Mouse (Mus musculus): Measurements from ENCODE around the gene Jmjd8. TPM values are rescaled to one million over a fixed set of nuclear protein-coding genes. Genes with fewer than 3 reads are reported as not detected.

Jmjd8 gene
- polyA plus RNA-seq, 1 experiment from 2014 or later = 29.4 TPM

Small RNA genes within 50 kb of the gene (microRNA-seq; reads per million reads assigned to microRNA genes)
- gene Mir3082 = not detected
- 0.93 reads per million for gene Mir6966

Other genes with a start within 250 kb of the Jmjd8 start
- gene Lmf1, start 249.8 kb upstream of the Jmjd8 start, polyA plus RNA-seq (2015; fragmentation: Nextera tagmentation; extraction: Ambion mirVana) = 16.8 and 17.1 TPM in 2 replicates
- gene Gng13, start 111.7 kb upstream of the Jmjd8 start, polyA plus RNA-seq (2015; fragmentation: Nextera tagmentation; extraction: Ambion mirVana) = 0.63 and 2.2 TPM in 2 replicates
- 6.3 and 7.4 TPM in 2 replicates for gene Chtf18, start 101.4 kb upstream of the Jmjd8 start, polyA plus RNA-seq (2015; fragmentation: Nextera tagmentation; extraction: Ambion mirVana)
- 8.7 and 12.9 TPM in 2 replicates for gene Rpusd1, start 101.2 kb upstream of the Jmjd8 start, polyA plus RNA-seq (2015; fragmentation: Nextera tagmentation; extraction: Ambion mirVana)
- gene Mslnl, start 92.8 kb upstream of the Jmjd8 start, polyA plus RNA-seq (2015; fragmentation: Nextera tagmentation; extraction: Ambion mirVana) = 0.06 and 0.07 TPM in 2 replicates
- 160 and 189 TPM in 2 replicates for gene Msln, start 74.5 kb upstream of the Jmjd8 start, polyA plus RNA-seq (2015; fragmentation: Nextera tagmentation; extraction: Ambion mirVana)
- gene Narfl, start 55.1 kb upstream of the Jmjd8 start, polyA plus RNA-seq (2015; fragmentation: Nextera tagmentation; extraction: Ambion mirVana) = 19.4 and 20.0 TPM in 2 replicates
- 37.6 and 41.6 TPM in 2 replicates for gene Haghl, start 43.2 kb upstream of the Jmjd8 start, polyA plus RNA-seq (2015; fragmentation: Nextera tagmentation; extraction: Ambion mirVana)
- gene Ccdc78, start 42.3 kb upstream of the Jmjd8 start, polyA plus RNA-seq (2015; fragmentation: Nextera tagmentation; extraction: Ambion mirVana) = 0.24 and 0.27 TPM in 2 replicates
- 79.0 and 85.2 TPM in 2 replicates for gene Fam173a, start 36.0 kb upstream of the Jmjd8 start, polyA plus RNA-seq (2015; fragmentation: Nextera tagmentation; extraction: Ambion mirVana)
- gene AC134908.4, start 33.2 kb upstream of the Jmjd8 start, polyA plus RNA-seq (2015; fragmentation: Nextera tagmentation; extraction: Ambion mirVana) = 0.25 TPM in 1 of 2 replicates, not detected in the other
- 22.7 and 22.9 TPM in 2 replicates for gene Metrn, start 31.7 kb upstream of the Jmjd8 start, polyA plus RNA-seq (2015; fragmentation: Nextera tagmentation; extraction: Ambion mirVana)
- gene Fbxl16, start 19.8 kb upstream of the Jmjd8 start, polyA plus RNA-seq (2015; fragmentation: Nextera tagmentation; extraction: Ambion mirVana) = 1.4 and 1.8 TPM in 2 replicates
- gene Wdr24, start 5.2 kb upstream of the Jmjd8 start, polyA plus RNA-seq (2015; fragmentation: Nextera tagmentation; extraction: Ambion mirVana) = 10.9 and 11.6 TPM in 2 replicates
- gene Stub1, start 4.5 kb downstream of the Jmjd8 start, polyA plus RNA-seq (2015; fragmentation: Nextera tagmentation; extraction: Ambion mirVana) = 207 and 208 TPM in 2 replicates
- gene Rhbdl1, start 8.4 kb downstream of the Jmjd8 start, polyA plus RNA-seq (2015; fragmentation: Nextera tagmentation; extraction: Ambion mirVana) = 5.1 and 6.3 TPM in 2 replicates
- gene Gm20683, start 12.9 kb downstream of the Jmjd8 start, polyA plus RNA-seq (2015; fragmentation: Nextera tagmentation; extraction: Ambion mirVana) = 1.8 and 2.3 TPM in 2 replicates
- 9.2 and 11.0 TPM in 2 replicates for gene Rhot2, start 16.0 kb downstream of the Jmjd8 start, polyA plus RNA-seq (2015; fragmentation: Nextera tagmentation; extraction: Ambion mirVana)
- gene Wdr90, start 32.6 kb downstream of the Jmjd8 start, polyA plus RNA-seq (2015; fragmentation: Nextera tagmentation; extraction: Ambion mirVana) = 5.9 and 6.2 TPM in 2 replicates
- 13.1 and 18.2 TPM in 2 replicates for gene Mcrip2, start 39.9 kb downstream of the Jmjd8 start, polyA plus RNA-seq (2015; fragmentation: Nextera tagmentation; extraction: Ambion mirVana)
- gene Mettl26, start 46.2 kb downstream of the Jmjd8 start, polyA plus RNA-seq (2015; fragmentation: Nextera tagmentation; extraction: Ambion mirVana) = 36.1 and 44.4 TPM in 2 replicates
- gene Wfikkn1, start 52.0 kb downstream of the Jmjd8 start, polyA plus RNA-seq (2015; fragmentation: Nextera tagmentation; extraction: Ambion mirVana) = 0.12 and 0.22 TPM in 2 replicates
- 16.7 and 18.7 TPM in 2 replicates for gene Rab40c, start 90.9 kb downstream of the Jmjd8 start, polyA plus RNA-seq (2015; fragmentation: Nextera tagmentation; extraction: Ambion mirVana)
- 27.5 and 29.1 TPM in 2 replicates for gene Pigq, start 116.1 kb downstream of the Jmjd8 start, polyA plus RNA-seq (2015; fragmentation: Nextera tagmentation; extraction: Ambion mirVana)
- gene Nhlrc4, start 116.1 kb downstream of the Jmjd8 start, polyA plus RNA-seq (2015; fragmentation: Nextera tagmentation; extraction: Ambion mirVana) = not detected in 2 replicates
- gene A930017K11Rik, start 123.7 kb downstream of the Jmjd8 start, polyA plus RNA-seq (2015; fragmentation: Nextera tagmentation; extraction: Ambion mirVana) = 0.07 TPM in 1 of 2 replicates, not detected in the other
- 13.4 and 16.2 TPM in 2 replicates for gene Capn15, start 156.9 kb downstream of the Jmjd8 start, polyA plus RNA-seq (2015; fragmentation: Nextera tagmentation; extraction: Ambion mirVana)
- gene Rab11fip3, start 240.7 kb downstream of the Jmjd8 start, polyA plus RNA-seq (2015; fragmentation: Nextera tagmentation; extraction: Ambion mirVana) = 7.8 and 8.2 TPM in 2 replicates

All from urinary bladder, postnatal 0 days (tissue).